Mouse (Mus musculus) heart, embryonic 14.5 days (tissue): ENCODE data around the gene Cbx6. TPM values are rescaled to one million over a fixed set of nuclear protein-coding genes. Genes with fewer than 3 reads are reported as not detected.

Experiments used
- ATAC-seq: fragments of 200-750 bp; cut with Nextera tagmentation; 2 replicates; pipeline ENCODE4 v1.8.0; 2017; ENCODE audit warnings: low read depth, moderate TSS enrichment; ENCODE audit not compliant: insufficient number of reproducible peaks, insufficient read depth, low FRiP score
- H3K27ac ChIP-seq, 2 experiments: fragments of 200-500 bp in 1 of 2; fragments of 300-500 bp in 1 of 2; sonication (generic) in 1 of 2; replicated peaks in 1 of 2; 2 replicates each; pipeline ENCODE4 v1.5.1; 2012 to 2014; ENCODE audit warnings: low read depth in 2 of 2, low read length in 2 of 2, control low read depth in 1 of 2, mild to moderate bottlenecking in 1 of 2, mixed read lengths in 1 of 2; ENCODE audit not compliant: control insufficient read depth in 1 of 2, insufficient read depth in 1 of 2
- H3K27me3 ChIP-seq: fragments of 300-500 bp; sonication (generic); 2 replicates; pipeline ENCODE4 v1.6.1; 2014; ENCODE audit warnings: mild to moderate bottlenecking, low read length, control low read depth; ENCODE audit not compliant: control insufficient read depth, insufficient read depth
- H3K36me3 ChIP-seq: fragments of 300-500 bp; sonication (generic); 2 replicates; pipeline ENCODE4 v1.6.1; 2014; ENCODE audit warnings: mild to moderate bottlenecking, control low read depth, low read length, mixed read lengths; ENCODE audit not compliant: control insufficient read depth, insufficient read depth
- H3K4me1 ChIP-seq, 2 experiments: fragments of 200-500 bp in 1 of 2; fragments of 300-500 bp in 1 of 2; sonication (generic) in 1 of 2; 2 replicates each; pipeline ENCODE4 v1.6.1; 2012 to 2014; ENCODE audit warnings: low read length in 2 of 2, control low read depth in 1 of 2, mixed read lengths in 1 of 2; ENCODE audit not compliant: control insufficient read depth in 2 of 2, insufficient read depth in 2 of 2
- H3K4me2 ChIP-seq: fragments of 300-500 bp; sonication (generic); 2 replicates; pipeline ENCODE4 v1.6.1; 2014; ENCODE audit warnings: mild to moderate bottlenecking, low read length
- H3K4me3 ChIP-seq, 2 experiments: fragments of 200-500 bp in 1 of 2; fragments of 300-500 bp in 1 of 2; sonication (generic) in 1 of 2; 2 replicates each; pipeline ENCODE4 v1.5.1; 2012 to 2014; ENCODE audit warnings: low read length in 2 of 2, mild to moderate bottlenecking in 2 of 2, control low read depth in 1 of 2, low read depth in 1 of 2, moderate library complexity in 1 of 2; ENCODE audit not compliant: control insufficient read depth in 1 of 2, insufficient read depth in 1 of 2
- H3K9ac ChIP-seq: fragments of 300-500 bp; sonication (generic); 2 replicates; pipeline ENCODE4 v1.6.1; 2014; ENCODE audit warnings: mild to moderate bottlenecking, low read length
- H3K9me3 ChIP-seq: fragments of 300-500 bp; sonication (generic); 2 replicates; pipeline ENCODE4 v1.6.1; 2016; ENCODE audit warnings: low read length, control low read depth; ENCODE audit not compliant: control insufficient read depth
- WGBS: fragments of 180-500 bp; shearing (Covaris S2); extraction: QIAGEN DNeasy Blood & Tissue Kit; methylation state at CpG from one replicate; pipeline ENCODE4 v1.1.7; 2014; 5-methylcytosine and 5-hydroxymethylcytosine counted together
- polyA plus RNA-seq: library from polyadenylated mRNA; unstranded; fragments of >200 nt; fragmentation: Nextera tagmentation; extraction: Ambion mirVana; gene quantifications from 2 replicates; pipeline ENCODE4 v1.2.1, GENCODE M21; 2014

The Cbx6 gene
- polyA plus RNA-seq, 1 experiment from 2014 or later, result 33.0 TPM

GRCm38 (mm10) chr15:79808114-79808513 lies 26.4 kb downstream of the Cbx6 start:
- Histone ChIP-seq H3K4me2 (no peak overlapping the region), H3K4me3 (no peak overlapping the region), H3K9me3 (no peaks in the 10 kb centered on the region), H3K36me3 (no peaks in the 10 kb centered on the region), H3K4me1 (peaks cover 0 to 7% of the 10 kb centered on the region in 2 experiments; a peak in 1 of 4 replicates), H3K27ac (no peak overlapping the region), H3K9ac (no peak overlapping the region), H3K27me3 (peaks cover 55% of the 10 kb centered on the region)
- ATAC-seq, result no peak
- WGBS, result 33% methylated on average over 5 of the region's 5 CpGs

GRCm38 (mm10) chr15:79807050-79807449 lies 27.4 kb downstream of the Cbx6 start:
- Histone ChIP-seq H3K27me3 (peaks cover 66% of the 10 kb centered on the region), H3K4me3 (no peak overlapping the region), H3K9me3 (no peaks in the 10 kb centered on the region), H3K4me1 (peaks cover 0 to 7% of the 10 kb centered on the region in 2 experiments; a peak in 1 of 4 replicates), H3K9ac (no peak overlapping the region), H3K27ac (no peak overlapping the region), H3K36me3 (no peaks in the 10 kb centered on the region), H3K4me2 (no peak overlapping the region)
- no peak for ATAC-seq
- WGBS, result 29% methylated on average over 1 of the region's 1 CpGs

GRCm38 (mm10) chr15:79805246-79805645 lies 29.2 kb downstream of the Cbx6 start:
- Histone ChIP-seq H3K27me3 (peaks cover 81% of the 10 kb centered on the region), H3K4me3 (no peak overlapping the region), H3K4me2 (peak overlapping the region; percentile 78; the same call in 1 of the 2 replicates), H3K36me3 (no peaks in the 10 kb centered on the region), H3K9ac (no peak overlapping the region), H3K9me3 (no peaks in the 10 kb centered on the region), H3K27ac (no peak overlapping the region), H3K4me1 (peaks cover 0 to 7% of the 10 kb centered on the region in 2 experiments; a peak in 1 of 4 replicates)
- no peak for ATAC-seq
- 30% methylated on average over 8 of the region's 8 CpGs for WGBS

- no peaks in the 10 kb centered on the region for H3K36me3 ChIP-seq
- H3K27me3 ChIP-seq, result peaks cover 83% of the 10 kb centered on the region
- WGBS, result under 1% methylated on average over 52 of the region's 91 CpGs
- no peak; the same call in 1 of the 2 replicates for ATAC-seq
- no peaks in the 10 kb centered on the region for H3K9me3 ChIP-seq
- H3K4me2 ChIP-seq, result peak within 1 kb of the TSS; percentile 78
- peak within 1 kb of the TSS; percentile 70 for H3K9ac ChIP-seq
- peak within 1 kb of the TSS; percentile 60 to 73 for H3K4me3 ChIP-seq
- peaks cover 0 to 7% of the 10 kb centered on the region in 2 experiments; a peak in 1 of 4 replicates for H3K4me1 ChIP-seq
- no peak within 1 kb of the TSS for H3K27ac ChIP-seq
Observed at GRCm38 (mm10) chr15:79804352-79805071, 30.0 kb downstream of the Cbx6 start, which contains the start of gene Nptxr. Gene Nptxr, minus strand, starts transcription at chr15:79804766.

- Histone ChIP-seq H3K36me3 (no peaks in the 10 kb centered on the region), H3K27ac (no peak overlapping the region), H3K9me3 (no peaks in the 10 kb centered on the region), H3K27me3 (peaks cover 83% of the 10 kb centered on the region), H3K4me2 (peak overlapping the region; percentile 78), H3K4me1 (peaks cover 0 to 7% of the 10 kb centered on the region in 2 experiments; a peak in 1 of 4 replicates), H3K9ac (peak overlapping the region; percentile 70), H3K4me3 (peak overlapping the region; percentile 60 to 73)
- 6% methylated on average over 80 of the region's 81 CpGs for WGBS
- ATAC-seq, result no peak
Observed at GRCm38 (mm10) chr15:79803533-79804351, 30.7 kb downstream of the Cbx6 start.

- no peaks in the 10 kb centered on the region for H3K9me3 ChIP-seq
- no peak overlapping the region for H3K4me2 ChIP-seq
Observed at GRCm38 (mm10) chr15:79802304-79802703, 32.2 kb downstream of the Cbx6 start.

GRCm38 (mm10) chr15:79801646-79802045 lies 32.8 kb downstream of the Cbx6 start:
- Histone ChIP-seq H3K4me3 (no peak overlapping the region), H3K36me3 (no peaks in the 10 kb centered on the region), H3K9me3 (no peaks in the 10 kb centered on the region), H3K27ac (no peak overlapping the region), H3K9ac (no peak overlapping the region), H3K27me3 (peaks cover 64% of the 10 kb centered on the region), H3K4me1 (peaks cover 0 to 7% of the 10 kb centered on the region in 2 experiments; a peak in 1 of 4 replicates), H3K4me2 (no peak overlapping the region)
- ATAC-seq, result no peak
- WGBS, result 61% methylated on average over 2 of the region's 2 CpGs

More at GRCm38 (mm10) chr15:79802304-79802703, 32.2 kb downstream of the Cbx6 start:
- Histone ChIP-seq H3K4me3 (no peak overlapping the region), H3K27me3 (peaks cover 71% of the 10 kb centered on the region), H3K27ac (no peak overlapping the region), H3K4me1 (peaks cover 0 to 7% of the 10 kb centered on the region in 2 experiments; a peak in 1 of 4 replicates), H3K9ac (no peak overlapping the region), H3K36me3 (no peaks in the 10 kb centered on the region)
- ATAC-seq, result no peak
- 59% methylated on average over 4 of the region's 4 CpGs for WGBS
